Comparison of ENCODE assay signal across 8 mouse cellular contexts in genomic region chr1:172053541-172054440, GRCm38 (mm10). TPM values are rescaled to one million over a fixed set of nuclear protein-coding genes. Genes with fewer than 3 reads are reported as not detected.
DNase-seq lines count a peak whose midpoint lies in the region; ATAC-seq lines count a peak whose summit lies in the region.

No protein-coding gene starts in this region.

- no peaks in the 10 kb centered on the region for H3K36me3 ChIP-seq in hindbrain, embryonic 11.5 days (ENCODE audit: control insufficient read depth, insufficient read depth, low read length)
- H3K36me3 ChIP-seq in midbrain, embryonic 16.5 days (ENCODE audit: control insufficient read depth, insufficient read depth, low read length): no peaks in the 10 kb centered on the region

- no peaks in the 10 kb centered on the region for H3K9me3 ChIP-seq in hindbrain, embryonic 11.5 days (ENCODE audit: control insufficient read depth, low read length)
- H3K9me3 ChIP-seq in midbrain, embryonic 16.5 days (replicated peaks; ENCODE audit: control insufficient read depth, low read length, poor library complexity, severe bottlenecking): no peaks in the 10 kb centered on the region

- WGBS in hindbrain, embryonic 11.5 days: 3% methylated on average over 42 of the region's 42 CpGs
- WGBS in midbrain, embryonic 16.5 days: 3% methylated on average over 42 of the region's 42 CpGs

- ATAC-seq in hindbrain, embryonic 11.5 days (ENCODE audit: low FRiP score): no peak
- ATAC-seq in midbrain, embryonic 16.5 days: peak; percentile 43

- peak overlapping the region; percentile 31; the same call in 1 of the 2 replicates for H3K27ac ChIP-seq in hindbrain, embryonic 11.5 days (ENCODE audit: low read depth, low read length)
- no peak overlapping the region for H3K27ac ChIP-seq in midbrain, embryonic 16.5 days (ENCODE audit: low read length)

- peaks cover 19% of the 10 kb centered on the region for H3K4me1 ChIP-seq in hindbrain, embryonic 11.5 days (replicated peaks; ENCODE audit: control insufficient read depth, insufficient read depth, low read length)
- peaks cover 35% of the 10 kb centered on the region for H3K4me1 ChIP-seq in midbrain, embryonic 16.5 days (ENCODE audit: control insufficient read depth, insufficient read depth, low read length)

- peak overlapping the region; percentile 72 for H3K4me2 ChIP-seq in hindbrain, embryonic 11.5 days (replicated peaks; ENCODE audit: low read depth, low read length)
- H3K4me2 ChIP-seq in midbrain, embryonic 16.5 days (ENCODE audit: low read length): peak overlapping the region; percentile 85

- H3K9ac ChIP-seq in hindbrain, embryonic 11.5 days (ENCODE audit: low read depth, low read length): peak overlapping the region; percentile 61
- H3K9ac ChIP-seq in midbrain, embryonic 16.5 days (ENCODE audit: low read depth, low read length): peak overlapping the region; percentile 68

- H3K4me3 ChIP-seq in hindbrain, embryonic 11.5 days (ENCODE audit: low read depth, low read length): peak overlapping the region; percentile 45
- peak overlapping the region; percentile 49 for H3K4me3 ChIP-seq in midbrain, embryonic 16.5 days (ENCODE audit: low read depth, low read length)

- H3K27me3 ChIP-seq in hindbrain, embryonic 11.5 days (ENCODE audit: control insufficient read depth, insufficient read depth, low read length): peaks cover 3% of the 10 kb centered on the region; the same call in 1 of the 2 replicates
- no peaks in the 10 kb centered on the region; the same call in 1 of the 2 replicates for H3K27me3 ChIP-seq in midbrain, embryonic 16.5 days (ENCODE audit: control insufficient read depth, insufficient read depth, low read depth, low read length)

- peak; percentile 21 to 55 for DNase-seq in left cerebral cortex, adult 18-20 months (ENCODE audit: low spot score in 2 of 2)
- DNase-seq in left cerebral cortex, adult 11 months (ENCODE audit: low spot score): no peak
- DNase-seq in cerebellum, postnatal 14 days: peak; percentile 70 to 73
- DNase-seq in hindbrain, embryonic 11.5 days (ENCODE audit: low spot score): no peak
- DNase-seq in thymus, adult 18-20 months: no peak
- DNase-seq in kidney, adult 9 months: no peak
- DNase-seq in gastrocnemius, postnatal 4 days (ENCODE audit: low spot score in 2 of 2): no peak

RNA-seq across cellular contexts. Expression of gene Nhlh1, which starts 3.6 kb away (rescaled TPM):
- total RNA-seq in left cerebral cortex, adult 18-20 months (2021): under 1 TPM; 0.28 to 0.40 TPM
- 20.5 and 22.3 TPM in 2 replicates for polyA plus RNA-seq in hindbrain, embryonic 11.5 days (2014; fragmentation: Nextera tagmentation; extraction: Ambion mirVana)
- polyA plus RNA-seq in midbrain, embryonic 16.5 days (2015; fragmentation: Nextera tagmentation; extraction: Ambion mirVana): 0.45 and 1.2 TPM in 2 replicates
- not detected for total RNA-seq in gastrocnemius, postnatal 4 days (2021)

RNA-seq across cellular contexts. Expression of gene Vangl2, which starts 25.5 kb away (rescaled TPM):
- 10 to 100 TPM; 10.2 to 13.7 TPM for total RNA-seq in left cerebral cortex, adult 18-20 months (2021)
- 60.3 and 61.6 TPM in 2 replicates for polyA plus RNA-seq in hindbrain, embryonic 11.5 days (2014; fragmentation: Nextera tagmentation; extraction: Ambion mirVana)
- 43.7 and 44.0 TPM in 2 replicates for polyA plus RNA-seq in midbrain, embryonic 16.5 days (2015; fragmentation: Nextera tagmentation; extraction: Ambion mirVana)
- total RNA-seq in gastrocnemius, postnatal 4 days (2021): 10 to 100 TPM in 1 of 2 experiments, 1 to 10 TPM in 1; 9.6 to 10.4 TPM

RNA-seq across cellular contexts. Expression of gene Copa, which starts 28.5 kb away (rescaled TPM):
- total RNA-seq in left cerebral cortex, adult 18-20 months (2021): 100 to 1,000 TPM; 147 to 151 TPM
- polyA plus RNA-seq in hindbrain, embryonic 11.5 days (2014; fragmentation: Nextera tagmentation; extraction: Ambion mirVana): 154 and 191 TPM in 2 replicates
- polyA plus RNA-seq in midbrain, embryonic 16.5 days (2015; fragmentation: Nextera tagmentation; extraction: Ambion mirVana): 209 and 222 TPM in 2 replicates
- total RNA-seq in gastrocnemius, postnatal 4 days (2021): 100 to 1,000 TPM; 162 to 172 TPM

RNA-seq across cellular contexts. Expression of gene Ncstn, which starts 28.8 kb away (rescaled TPM):
- 10 to 100 TPM; 56.6 to 59.3 TPM for total RNA-seq in left cerebral cortex, adult 18-20 months (2021)
- polyA plus RNA-seq in hindbrain, embryonic 11.5 days (2014; fragmentation: Nextera tagmentation; extraction: Ambion mirVana): 120 and 121 TPM in 2 replicates
- polyA plus RNA-seq in midbrain, embryonic 16.5 days (2015; fragmentation: Nextera tagmentation; extraction: Ambion mirVana): 105 and 107 TPM in 2 replicates
- 10 to 100 TPM; 62.9 to 65.4 TPM for total RNA-seq in gastrocnemius, postnatal 4 days (2021)

Comparison
In these comparisons a context has a peak if more than half of its experiments do, and no peak if none do; other contexts are left out.
1. DNase-seq: peak in left cerebral cortex, adult 18-20 months (2 of 2) and cerebellum, postnatal 14 days (2 of 2); none in left cerebral cortex, adult 11 months (single experiment), hindbrain, embryonic 11.5 days (single experiment), thymus, adult 18-20 months (0 of 2), kidney, adult 9 months (single experiment) and gastrocnemius, postnatal 4 days (0 of 2).